Mouse (Mus musculus) spleen, postnatal 36 days (tissue): Measurements from ENCODE around the gene Ect2.
A peak's percentile ranks its signal among the peaks of the same experiment; 100 is the strongest.

Experiments used
- DNase-seq, 2 experiments: peaks; one replicate each; pipeline ENCODE4 v3.0.0; 2022; ENCODE audit warnings: low spot score in 2 of 2, mixed read lengths in 1 of 2

The Ect2 gene

DNA sequence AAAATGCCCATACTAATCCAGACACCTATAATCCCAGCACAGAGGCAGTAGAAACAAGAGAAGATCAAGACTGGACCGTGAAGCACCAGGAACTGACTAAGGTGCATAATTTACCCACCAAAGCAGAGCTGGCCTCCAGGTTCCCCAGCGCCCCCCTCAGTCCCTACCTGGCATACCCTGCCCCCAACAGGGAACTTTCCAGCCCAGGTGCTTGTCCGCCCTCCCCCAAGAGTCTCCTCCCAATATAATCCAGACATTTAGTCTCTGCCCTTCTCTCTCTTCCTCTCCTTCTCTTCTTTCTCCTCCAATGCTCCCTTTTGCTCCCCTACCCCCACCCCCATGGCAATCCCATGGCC is 2.9 kb upstream of the Ect2 start:
- DNase-seq: no peak

DNA sequence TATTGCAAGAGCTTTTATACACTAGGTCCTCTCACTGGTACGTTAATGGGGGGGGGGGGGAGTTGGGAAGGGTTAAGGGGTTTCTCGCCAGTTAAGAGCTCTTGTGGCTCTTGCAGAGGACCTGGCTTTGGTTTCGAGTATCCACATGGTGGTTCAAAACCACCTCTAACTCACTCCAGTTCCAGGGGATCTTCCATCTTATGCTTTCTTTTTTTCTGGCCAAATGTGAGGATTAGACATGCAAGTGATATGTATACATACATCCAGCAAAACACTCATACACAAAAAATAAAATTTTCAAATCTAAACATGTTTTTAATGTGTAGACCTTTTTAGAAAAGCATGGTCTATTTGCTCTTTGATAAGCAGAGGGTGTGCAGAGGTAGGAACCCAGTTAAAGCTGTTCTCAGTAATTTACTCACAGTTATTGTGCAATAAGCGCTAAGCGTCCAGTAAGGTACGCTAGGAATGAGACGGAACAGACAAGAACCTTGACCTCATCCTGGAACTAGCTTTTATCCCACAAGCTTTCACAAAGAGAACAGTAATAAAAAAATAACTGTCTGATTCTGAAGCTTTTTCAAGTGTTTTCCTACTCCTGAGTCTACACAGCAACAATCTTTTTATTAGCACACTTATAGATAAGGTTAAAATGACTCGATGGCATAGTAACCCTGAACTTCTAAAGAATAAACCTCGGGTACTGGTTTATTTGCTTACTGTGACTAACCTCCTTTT is 2.3 kb upstream of the Ect2 start:
- no peak for DNase-seq

DNA sequence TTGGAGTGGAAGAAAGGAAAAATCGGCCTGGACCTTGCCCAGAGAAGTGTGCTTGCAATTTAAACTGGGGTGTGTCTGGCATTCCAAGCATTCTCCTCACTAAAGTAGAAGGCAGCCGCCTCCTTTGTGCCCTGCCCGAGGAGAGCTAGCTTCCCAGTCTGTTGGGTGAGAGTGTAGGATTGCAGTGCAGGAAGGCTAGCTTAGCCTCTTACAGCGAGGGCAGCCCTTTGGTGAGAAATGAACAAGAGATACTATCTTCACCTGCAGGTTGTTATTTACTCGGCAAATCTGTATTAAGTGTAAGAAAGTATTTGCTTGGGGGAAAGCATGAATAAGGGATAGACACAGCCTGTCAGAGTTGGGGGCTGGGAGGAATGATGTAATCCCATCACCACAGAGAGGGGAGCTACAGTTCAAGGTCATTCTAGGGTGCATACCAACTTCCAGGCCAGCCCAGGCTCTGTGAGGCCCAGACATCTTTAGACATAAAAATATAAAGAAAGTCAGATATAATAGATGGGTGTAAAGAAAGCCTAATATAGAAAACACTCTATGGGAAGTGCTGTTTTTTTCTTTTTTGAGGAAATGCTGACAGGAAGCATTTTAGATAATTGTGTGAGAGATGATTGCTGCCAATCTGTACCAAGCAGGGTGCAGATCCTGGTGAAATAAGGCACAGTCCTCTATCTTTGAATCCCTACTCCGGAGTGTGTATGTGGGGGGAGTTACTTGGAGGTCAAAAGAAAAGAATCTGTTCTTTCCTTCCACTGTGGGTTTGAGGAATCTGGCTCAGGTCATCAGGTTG is 1.6 kb upstream of the Ect2 start:
- DNase-seq: no peak

DNA sequence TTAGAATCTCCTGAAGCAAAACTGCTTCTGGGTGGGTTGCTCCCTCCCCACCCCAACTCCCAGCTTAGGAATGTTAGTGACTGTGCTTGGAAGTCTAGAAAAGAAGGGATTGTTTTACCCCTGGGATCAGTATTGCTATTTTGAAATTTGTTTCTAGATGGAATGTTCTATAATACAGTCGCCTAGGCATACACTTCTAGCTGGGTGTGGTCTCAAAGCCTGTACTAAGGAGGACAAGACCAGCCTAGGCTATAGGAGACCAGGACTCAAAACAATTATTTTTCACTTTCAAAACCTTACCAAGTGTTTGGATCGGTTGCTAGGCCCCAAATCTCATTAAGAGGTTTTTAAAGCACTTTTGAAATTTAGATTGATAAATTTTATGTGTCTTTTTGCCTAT is 602 bp upstream of the Ect2 start:
- no peak for DNase-seq

DNA sequence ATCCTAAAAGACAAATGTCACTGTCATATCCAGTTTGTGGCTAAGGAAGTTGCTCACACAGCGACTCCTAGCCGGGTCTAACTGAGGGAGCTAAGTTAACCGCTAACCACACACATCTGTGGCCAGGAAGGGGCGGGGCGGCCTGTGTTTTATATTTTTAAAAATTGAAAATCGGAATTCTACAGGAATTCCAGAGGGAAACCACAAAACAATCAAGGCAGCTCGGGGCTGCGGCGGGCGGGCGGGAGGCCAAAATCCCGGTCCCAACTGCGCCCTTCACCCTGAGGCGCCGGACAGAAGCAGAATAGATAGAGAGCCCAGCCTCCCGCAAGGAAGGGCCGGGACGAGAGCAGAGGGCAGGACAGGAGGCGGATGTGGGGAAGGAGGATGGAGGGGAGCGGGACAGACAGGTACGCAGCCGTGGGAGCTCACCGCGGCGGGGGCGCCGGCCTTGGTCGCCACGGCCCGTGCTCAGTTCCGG is 447 bp downstream of the Ect2 start:
- peak; percentile 9 to 39 for DNase-seq

DNA sequence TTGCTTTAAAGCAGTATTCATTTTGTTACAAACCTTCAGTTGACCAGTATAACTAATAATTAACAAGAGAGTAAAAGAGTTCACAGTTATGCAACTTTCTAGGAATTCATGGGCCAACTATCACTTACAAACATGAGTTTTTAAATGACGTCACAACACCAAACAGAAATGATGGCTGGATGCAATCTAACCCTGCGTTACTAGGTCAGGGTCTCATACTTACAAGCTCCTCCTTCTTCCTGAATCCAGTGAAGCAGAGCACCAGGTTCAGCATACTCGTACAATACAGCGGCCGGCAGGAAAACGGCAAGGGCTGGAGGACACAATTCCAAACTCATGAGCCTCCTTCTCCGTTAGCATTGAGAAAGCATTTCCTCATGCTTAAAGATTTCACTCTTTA is 7.9 kb downstream of the Ect2 start:
- DNase-seq: no peak

DNA sequence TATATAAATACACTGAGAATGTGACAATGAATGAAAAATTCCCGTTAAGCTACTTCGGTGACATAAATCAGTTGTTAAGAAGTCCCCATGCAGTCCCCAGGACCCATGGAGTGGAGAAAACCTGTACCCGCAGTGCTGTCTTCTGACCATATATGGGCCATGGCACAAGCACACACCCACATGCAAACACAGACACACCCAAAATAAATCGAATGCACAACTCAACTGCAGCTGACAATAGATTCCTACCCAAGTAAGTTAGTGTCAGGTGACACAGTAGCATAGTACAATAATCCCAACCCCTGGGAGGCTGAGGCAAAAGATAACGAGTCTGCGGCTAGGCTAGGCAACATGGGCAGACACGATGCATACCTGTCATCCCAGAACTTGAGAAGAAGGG is 10.1 kb downstream of the Ect2 start:
- DNase-seq: no peak

DNA sequence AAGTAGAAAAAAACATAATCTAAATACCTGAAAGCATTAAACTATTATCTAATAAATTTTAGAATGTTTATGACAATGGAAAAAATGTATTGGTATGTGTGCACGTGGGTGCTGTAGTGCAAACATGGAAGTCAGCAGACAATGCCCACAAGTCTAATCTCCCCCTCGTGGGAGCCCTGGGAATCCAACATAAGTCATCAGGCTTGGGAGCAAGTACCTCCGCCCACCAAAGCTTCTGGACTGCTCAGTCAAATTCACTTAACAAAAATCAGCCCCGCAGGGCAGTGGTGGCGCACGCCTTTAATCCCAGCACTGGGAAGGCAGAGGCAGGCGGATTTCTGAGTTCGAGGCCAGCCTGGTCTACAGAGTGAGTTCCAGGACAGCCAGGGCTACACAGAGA is 13.6 kb downstream of the Ect2 start:
- no peak for DNase-seq

DNA sequence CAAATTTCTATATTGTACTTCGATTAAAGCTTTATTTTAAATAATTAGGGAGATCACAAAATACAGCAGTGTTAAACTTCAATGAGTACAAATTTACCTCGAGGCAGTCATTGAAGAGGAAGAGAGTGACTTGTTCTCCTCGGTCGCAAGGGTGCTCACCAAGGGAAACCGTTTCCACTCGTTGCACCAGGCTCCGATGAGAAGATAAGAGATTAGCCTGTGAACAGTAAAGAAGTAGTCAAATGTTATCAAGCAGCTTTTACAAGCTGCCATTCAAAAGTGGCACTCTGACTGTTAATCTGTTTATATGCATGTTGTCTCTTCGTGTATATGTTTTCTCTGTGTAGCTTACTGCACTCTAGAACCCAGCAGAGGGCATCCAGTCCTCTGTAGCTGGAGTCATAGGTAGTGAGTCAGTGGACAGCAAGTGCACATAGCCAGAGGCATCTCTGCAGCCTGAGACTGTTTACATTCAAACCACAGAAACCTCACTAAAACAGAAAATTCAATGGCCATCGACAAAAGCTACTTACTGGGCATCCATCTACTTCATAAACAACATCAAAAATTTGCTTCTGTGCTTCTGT is 31.7 kb downstream of the Ect2 start:
- no peak for DNase-seq

DNA sequence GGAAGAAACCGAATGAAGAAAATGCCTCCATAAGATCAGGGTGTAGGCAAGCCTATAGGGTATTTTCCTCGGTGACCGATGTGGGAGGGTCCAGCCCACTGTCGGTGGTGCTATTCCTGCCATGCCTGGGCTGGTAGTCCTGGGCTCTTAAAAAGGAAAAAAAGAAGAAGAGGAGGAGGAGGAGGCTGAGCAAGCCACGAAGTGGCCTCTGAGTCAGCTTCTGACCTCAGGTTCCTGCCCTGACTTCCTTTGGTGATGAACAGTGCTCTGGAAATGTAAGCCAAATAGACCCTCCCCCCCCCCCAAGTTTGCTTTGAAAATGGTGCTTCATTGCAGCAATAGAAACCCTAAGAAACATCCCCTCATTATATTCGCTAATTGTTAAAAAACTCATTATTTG is 32.7 kb downstream of the Ect2 start:
- DNase-seq: no peak

DNA sequence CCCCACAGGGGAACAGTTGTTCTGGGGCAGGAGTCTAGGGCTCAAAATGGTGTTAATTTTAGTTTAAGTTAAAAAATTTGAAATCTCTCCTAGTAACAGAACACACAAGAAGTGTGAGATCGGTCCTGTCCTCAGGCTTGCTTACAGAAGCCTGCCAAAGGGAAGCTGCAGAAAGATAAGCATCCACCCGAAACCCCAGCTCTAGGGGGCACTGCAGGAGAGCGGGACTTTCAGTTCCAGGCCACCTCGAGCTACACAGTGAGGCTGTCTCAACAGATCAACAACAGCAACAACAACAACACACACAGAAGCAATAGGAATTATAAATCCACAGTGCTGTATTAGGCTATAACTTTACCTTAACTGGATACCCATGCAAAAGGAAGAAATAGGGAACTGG is 35.5 kb downstream of the Ect2 start:
- no peak for DNase-seq

DNA sequence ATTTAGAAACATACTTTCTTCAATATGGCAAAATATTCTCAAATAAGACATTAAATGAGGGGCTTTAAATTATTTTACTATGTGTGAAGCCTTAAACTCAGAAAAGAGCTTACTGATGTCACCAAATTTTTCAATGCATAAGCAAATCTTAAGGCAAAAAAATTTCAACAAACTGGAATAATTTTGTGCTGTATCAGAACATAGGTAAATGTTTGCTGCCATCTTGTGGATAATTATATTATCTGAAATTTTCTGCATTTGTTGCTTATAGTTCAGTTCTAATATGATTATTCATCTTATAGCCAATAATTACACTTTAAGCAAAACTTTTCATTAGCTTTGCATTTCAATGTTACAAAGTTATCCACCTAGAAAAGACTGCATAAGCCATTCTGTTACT is 42.8 kb downstream of the Ect2 start:
- DNase-seq: no peak

DNA sequence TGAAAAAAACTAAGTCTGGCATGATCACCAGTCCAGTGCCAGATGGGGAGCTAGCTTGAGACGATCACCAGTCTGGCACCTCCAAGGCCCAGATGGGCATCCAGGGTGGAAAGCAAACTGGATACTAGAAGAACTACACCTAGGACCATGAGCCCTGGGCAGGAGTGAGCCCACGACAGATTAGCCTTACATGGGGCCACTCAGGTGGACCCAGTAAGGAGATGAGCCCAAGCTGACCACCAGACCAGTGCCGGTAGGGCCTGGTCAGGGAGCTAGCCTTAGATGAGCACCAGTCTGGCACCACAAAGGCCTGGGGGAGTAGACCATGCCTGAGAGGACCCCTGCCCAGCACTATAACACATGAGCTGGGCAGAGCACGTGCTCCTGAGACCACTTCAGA is 44.6 kb downstream of the Ect2 start:
- no peak for DNase-seq

DNA sequence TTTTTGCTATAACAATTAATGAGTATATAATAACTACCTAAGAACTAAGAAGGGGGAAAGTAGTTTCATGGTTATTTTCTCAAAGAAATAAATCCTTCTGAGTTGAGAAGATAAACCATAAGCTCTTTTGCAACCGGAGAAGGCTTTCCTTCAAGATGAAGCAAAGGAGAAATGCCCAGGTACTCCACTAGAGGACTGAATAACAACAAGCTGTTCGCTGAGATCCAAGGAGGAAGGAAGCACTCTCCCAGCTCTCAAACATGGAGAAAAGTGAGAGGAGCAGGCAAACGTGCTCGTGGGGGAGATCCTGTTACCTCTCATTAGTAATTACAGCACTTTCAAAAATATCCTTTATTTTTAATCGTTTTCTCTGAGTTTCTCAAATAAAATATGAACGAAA is 46.5 kb downstream of the Ect2 start:
- DNase-seq: no peak

DNA sequence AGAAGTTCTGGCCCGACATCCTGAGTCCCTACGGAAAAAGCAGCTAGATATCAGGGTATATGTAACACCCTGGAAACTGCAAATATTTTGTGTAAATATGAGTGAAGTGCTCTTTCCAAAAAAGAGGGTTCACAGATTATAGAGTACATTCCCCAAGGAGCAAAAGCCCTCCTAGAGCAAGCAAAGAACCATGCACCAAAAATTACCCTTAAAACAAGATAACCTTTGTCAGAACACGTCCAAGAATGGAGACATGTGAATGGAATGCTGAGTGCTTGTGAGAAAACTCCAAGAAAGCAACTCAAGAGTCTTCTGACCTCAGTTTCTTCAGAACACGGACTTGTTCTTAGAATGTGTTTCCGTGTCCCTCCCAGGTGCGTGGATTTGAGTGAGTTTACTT is 50.7 kb downstream of the Ect2 start:
- DNase-seq: no peak

DNA sequence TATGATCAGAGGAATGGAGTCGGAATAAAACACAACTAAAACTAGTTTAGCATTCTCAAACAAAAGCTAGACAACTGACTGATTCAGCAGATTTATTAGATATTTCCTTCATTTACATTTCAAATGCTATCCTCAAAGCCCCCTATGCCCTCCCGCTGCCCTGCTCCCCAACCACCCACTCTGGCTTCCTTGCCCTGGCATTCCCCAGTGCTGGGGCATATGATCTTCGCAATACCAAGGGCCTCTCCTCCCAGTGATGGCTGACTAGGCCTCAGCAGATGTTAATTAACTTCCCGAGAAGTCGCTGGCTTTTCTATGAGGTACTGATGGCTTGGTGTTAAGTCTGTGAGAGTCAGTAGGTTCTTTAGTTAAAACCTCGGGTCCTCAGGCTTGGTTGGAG is 55.0 kb downstream of the Ect2 start:
- DNase-seq: no peak

DNA sequence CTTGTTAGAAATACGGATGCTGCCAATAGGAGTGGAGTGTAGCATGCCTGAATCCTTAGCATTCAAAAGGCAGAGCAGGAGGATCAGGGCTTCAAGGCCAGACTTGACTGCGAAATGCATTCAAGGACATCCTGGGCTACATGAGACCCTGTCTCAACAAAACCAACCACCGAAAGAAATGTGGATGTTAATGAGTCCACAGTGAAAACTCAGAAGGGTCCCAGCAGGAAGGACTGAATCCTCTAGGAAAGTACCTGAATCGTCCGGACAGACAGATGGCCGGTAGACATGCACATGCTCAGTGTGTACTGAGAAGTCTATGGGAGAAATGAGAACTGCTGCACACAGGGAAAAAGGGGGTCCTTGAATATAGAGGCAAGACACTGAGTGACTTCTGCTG is 67.5 kb downstream of the Ect2 start:
- DNase-seq: no peak

DNA sequence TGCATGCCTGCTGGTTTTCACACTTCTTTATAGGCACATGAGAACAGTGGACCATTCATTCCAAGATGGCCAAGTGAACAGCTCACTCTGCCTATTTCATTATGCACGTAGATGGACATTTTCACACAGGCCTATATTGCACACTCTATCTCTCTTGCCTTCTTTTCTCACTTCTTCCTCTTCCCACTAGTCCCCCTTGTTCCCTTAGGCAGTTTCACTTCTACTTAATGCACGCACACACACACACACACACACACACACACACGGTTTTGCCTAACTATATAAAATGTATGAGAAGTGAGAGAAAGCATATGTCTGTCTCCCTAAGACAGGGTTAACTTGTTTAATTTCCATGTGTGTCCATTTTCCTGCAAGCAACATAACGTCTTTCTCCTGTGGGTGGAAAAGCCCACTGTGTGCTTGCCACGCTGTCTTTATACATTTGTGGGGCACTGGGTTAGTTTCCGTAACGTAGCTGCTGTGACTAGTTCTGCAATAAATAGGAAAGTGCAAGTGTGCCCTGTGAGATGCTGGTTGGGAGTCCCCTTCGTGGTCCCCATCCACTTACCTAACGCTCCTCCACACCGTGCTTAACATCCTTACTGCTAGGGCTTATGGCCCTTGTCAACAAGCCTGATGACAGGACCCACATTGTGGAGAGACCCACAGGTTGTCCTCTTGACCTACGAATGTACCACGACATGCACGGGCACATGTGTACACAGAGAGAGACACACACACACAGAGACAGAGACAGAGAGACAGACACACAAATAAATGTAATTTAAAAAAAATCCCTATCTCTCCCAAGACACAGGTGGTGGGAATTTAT is 72.2 kb downstream of the Ect2 start:
- no peak for DNase-seq

DNA sequence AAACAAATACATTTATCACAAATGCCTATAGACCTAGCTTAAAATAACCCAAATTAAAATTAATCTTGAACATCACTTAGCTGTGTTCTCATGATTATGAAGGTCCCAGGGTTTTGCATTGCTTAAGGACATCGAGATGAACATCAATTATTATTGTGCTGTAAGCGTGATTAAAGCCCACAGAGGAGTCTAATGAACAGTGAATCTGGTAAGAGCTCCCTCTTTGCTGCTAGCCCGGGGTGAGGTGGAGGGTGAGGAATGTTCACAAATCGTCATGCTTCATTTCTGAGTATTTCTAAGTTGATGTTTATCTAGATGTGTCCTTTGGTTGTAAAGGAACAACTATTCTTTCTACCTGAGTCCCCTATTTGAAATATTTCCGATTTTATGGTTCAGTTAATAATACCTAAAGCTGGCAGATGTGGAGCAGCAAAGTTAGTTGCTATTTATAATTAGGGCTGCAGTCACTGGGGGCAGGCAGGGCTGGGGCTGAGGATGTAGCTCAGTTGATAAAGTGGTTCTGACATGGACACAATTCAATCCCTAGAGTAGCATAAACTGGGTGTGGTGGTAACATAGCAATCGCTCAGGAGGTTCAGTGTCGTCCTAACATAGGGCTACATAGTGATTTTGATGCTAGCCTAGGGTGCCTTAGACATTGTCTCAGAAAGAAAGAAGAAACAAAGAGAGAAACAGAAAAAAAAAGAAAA is 73.5 kb downstream of the Ect2 start:
- no peak for DNase-seq

DNA sequence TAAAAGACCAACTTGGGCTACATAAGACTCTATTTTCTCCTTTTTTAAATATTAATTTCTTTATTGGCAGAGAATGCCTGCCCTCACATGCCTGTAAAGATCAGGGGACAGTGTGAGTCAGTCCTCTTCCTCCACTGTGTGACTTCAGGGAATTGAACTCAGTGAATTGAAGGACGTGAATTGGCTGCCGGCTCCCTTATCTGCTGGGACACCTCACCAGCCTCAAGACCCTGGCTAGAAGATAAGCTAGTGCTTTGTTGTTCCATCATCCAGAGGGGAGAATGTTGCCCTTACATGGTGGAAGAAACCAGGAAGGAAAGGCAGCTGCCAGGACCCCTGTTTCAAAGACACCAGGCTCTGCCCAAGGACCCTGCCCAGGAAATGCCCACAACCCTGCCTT is 79.8 kb downstream of the Ect2 start:
- DNase-seq: no peak

DNA sequence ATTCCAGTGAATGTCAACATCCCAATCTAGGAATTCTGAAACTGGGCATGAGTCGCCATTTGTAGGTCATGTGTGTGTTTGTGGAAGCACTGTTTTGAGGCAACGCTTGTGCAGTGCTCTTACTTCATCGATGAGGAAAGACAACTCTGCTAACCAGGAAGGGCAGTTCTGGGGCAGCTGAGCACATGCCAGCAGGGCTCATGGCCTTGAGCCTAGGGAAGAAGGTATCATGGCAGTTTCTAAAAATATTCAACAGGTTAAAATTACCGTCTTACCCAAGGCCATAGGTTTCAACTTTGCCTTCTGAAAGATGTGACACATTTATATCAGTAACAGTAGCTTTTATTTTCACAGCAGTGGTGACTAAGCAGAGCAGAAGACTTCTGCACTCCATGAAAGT is 82.0 kb downstream of the Ect2 start:
- no peak for DNase-seq

DNA sequence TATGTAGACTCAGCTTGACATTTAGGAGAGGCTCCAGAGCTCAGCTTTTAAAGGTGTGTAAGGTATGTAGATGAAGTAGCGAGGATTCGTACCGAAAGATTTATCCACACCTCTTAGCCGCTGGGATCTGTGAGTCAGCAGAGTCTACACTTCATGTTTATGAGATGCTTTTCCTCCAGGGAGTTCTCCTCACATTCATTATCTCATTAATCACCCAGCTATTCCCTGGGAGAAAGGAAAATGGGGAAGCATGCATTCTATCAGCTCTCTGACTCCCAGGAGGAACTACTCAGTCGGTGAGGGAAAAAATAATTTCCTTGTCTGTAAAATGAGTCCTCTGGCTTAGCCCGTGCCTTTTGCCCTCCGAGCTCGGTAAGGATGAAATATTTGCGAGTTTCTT is 83.3 kb downstream of the Ect2 start:
- DNase-seq: no peak
